Mouse (Mus musculus): ENCODE data around the gene Slc30a9. TPM values are rescaled to one million over a fixed set of nuclear protein-coding genes. Genes with fewer than 3 reads are reported as not detected.

Slc30a9 gene
- polyA plus RNA-seq, 1 experiment, result 11.5 TPM

DNA sequence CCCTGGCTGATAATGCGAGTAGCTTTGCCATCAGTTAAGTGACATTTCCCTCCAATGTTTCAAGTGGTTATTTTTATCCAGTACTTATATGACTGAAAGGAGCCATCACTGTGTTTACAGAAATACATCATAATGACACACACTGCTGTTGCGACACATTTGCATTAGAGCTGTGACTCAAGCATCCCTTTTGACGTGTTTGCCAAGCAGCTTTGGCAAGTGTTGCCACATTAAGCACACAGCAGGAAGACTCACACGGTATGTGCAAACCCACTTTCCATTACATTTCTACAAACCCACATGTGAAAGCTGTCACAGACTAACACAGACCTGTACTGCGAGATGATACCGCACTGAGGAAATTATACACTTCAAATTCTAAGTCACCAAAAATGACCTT lies 87.2 kb downstream of the Slc30a9 start:
- no peak for TF ChIP-seq GATA1 (IDR thresholded peaks at IDR 0.05; ENCODE audit: low read length)

DNA sequence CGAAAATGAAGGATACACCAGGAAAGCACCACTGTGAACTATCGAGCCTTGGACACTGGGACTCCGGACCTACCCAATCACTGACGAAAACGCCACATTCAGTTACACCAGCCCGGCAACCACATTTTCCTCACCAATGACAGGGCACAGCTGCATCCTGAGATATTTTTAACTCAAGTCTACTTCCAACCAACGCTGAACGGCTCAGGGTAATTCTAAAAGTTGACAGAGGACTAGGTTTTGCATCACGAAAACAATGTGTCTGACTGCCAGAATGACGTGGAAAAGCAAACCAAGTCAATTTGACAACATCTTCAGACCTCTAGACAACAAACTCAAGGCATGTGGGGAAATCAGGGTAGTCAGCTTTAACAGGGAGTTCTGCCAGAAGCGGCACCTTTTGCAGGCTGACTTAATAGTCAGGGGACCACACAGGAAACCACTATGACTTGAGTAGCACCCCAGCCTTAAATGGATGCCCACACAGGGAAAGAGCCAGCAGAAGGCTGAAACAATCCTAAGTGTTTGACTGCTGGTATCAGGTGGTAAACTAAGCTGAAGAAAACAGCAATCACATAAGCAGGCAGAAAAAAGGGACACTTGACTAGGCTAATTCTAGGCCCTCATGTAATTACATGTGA lies 88.6 kb downstream of the Slc30a9 start:
- no peak for TF ChIP-seq GATA1 (IDR thresholded peaks at IDR 0.05; ENCODE audit: low read length)

DNA sequence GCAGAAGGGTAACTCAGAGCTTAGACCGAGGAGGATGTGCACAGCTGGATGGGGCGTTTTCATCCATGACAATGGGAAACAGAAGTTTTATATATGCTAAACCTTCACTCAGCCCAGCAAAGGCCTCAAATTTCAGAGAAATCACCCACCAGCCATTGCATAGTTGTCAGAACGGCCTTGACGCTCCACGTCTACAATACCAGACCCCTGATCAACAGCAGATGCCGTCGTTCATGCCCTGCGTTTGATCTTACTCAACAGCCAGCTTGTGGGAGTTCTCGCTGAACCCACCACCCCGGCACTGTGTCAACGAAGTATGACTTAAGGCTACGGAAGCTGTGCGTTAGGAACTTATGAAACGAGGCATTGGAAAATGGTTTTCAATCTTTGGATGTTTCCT lies 90.4 kb downstream of the Slc30a9 start:
- no peak for TF ChIP-seq GATA1 (IDR thresholded peaks at IDR 0.05; ENCODE audit: low read length)

DNA sequence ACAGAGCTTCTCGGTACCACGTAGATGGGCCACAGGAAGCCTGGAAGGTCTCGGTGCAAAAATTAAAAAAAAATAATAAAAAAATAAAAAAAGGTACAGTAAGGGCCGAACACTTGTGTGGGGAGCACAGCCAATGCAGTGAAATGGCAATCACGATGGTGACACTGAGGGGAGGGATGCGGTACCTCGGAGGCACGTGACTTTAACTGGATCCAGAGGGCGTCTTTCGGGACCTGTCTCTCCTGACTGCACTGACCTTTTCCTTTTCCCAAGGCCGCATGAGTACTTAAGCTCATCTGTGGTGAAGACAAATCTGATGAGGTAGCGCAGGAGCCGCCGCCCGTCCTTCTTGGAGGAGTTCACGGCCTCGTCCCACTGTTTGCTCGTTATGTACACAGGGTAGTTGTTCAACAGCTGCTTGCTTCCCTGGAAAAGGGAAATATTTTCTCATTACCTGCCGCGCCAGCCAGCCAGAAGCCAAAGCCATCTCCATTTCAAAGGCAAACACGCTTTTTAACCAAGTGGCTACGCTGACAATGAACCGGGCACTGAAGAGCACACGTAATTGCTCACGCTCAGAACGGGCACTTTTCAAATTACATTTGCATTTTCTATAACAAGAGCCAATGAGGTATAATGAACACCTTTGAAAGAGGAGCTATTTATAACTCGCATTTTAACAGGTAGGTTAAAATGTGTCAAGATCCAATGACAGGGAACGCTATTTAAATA lies 93.3 kb downstream of the Slc30a9 start:
- TF ChIP-seq GATA1 (IDR thresholded peaks at IDR 0.05; ENCODE audit: low read length), result no peak

DNA sequence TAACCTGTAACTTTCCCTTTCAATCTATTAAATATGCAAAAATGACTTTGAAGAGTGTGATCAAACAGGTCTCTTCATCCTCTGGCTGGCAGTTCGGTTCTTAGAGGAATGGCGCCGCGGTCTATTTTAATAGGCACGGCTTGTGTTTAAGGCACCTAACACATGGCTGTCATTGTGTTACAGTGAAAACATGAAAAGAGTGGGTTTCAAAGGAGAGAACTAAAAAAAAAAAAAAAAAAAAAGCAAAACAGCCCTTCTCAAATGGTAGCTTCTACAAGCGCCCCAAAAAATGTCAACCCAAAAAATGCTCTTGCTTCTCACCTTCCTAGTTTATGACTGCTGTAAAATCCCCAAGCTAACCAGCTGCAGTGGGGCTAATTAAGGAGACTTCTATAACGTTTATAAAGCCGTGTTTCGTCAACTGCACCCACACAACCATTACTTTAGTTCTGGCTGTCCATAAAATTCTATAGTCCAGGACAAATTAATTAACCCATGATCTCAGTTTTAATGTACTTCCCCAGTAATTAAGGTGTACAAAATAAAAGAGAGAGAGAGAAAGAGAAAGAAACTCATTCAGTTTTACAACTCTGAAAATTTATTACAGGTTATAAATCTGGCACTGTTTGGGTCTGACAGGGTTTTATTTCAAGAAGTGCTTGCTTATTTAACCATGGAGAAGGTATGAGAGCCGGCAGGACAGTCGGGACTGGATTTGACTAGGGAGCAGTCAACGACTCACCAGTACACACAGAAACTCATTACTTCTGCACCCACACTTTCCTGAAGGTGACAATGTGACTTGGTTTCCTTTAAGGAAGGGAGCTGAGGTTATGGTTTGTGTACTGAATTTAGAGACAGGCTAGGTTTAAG lies 94.1 kb downstream of the Slc30a9 start:
- TF ChIP-seq GATA1 (IDR thresholded peaks at IDR 0.05; ENCODE audit: low read length), result no peak

DNA sequence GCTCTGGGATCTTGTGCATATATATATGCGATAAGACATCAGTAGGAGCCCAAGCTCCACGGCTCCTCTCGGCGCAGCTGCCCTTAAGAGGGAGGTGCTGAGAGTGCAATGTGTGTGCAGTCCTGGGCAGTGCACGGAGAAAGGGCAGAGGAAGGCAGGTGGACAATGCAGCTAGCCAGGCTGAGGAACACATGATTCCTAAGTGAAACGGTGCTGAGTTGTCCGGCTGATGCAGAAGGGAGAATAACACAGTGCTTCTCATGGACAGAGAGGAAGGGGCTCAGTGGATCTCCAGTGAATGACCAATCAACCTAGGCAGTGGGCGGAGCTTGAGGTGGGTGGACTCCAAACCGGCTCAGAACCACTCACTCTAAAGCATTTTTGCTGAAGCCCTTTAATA lies 94.9 kb downstream of the Slc30a9 start:
- no peak for TF ChIP-seq GATA1 (IDR thresholded peaks at IDR 0.05; ENCODE audit: low read length)

DNA sequence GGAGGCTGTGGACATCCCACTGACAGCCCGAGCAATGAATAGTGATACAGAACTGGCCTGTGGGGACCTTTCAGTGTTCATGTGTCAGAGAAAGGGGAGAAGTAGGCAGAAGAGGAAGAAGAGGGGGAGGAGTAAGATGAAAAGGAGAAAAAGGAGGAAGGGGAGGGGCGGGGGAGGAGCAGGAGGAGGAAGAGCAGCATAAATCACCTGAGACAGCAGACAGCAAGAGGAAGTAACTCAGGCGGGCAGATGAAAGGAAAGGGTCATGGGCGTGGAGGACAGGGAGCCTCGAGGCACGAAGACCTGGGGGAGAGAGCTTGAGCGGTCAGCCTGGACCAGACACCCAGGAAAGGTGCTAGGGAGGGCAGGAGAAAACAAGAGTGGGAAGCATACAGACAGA lies 97.6 kb downstream of the Slc30a9 start:
- TF ChIP-seq GATA1 (IDR thresholded peaks at IDR 0.05; ENCODE audit: low read length), result no peak

DNA sequence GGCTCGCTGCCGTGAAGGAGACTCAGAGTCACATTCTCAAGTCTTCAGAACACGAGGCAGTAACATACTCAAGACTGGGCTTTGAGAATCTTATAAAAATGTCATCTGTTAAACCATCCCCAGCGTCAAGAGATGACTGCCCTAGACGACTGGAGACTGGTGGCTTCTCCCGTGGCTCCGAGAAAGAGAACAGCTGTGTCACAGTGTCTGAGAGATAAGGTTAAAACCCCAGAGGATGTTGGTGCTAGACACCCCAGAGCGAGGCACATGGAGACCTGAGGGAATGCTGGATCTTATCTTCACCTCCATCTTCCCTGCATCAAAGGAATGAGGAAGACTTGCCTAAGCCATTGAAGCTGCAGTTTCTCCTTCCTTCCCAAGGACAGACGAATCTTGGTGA lies 98.2 kb downstream of the Slc30a9 start:
- no peak for TF ChIP-seq GATA1 (IDR thresholded peaks at IDR 0.05; ENCODE audit: low read length)

Other genes with a start within 250 kb of the Slc30a9 start
- not detected in 2 replicates for gene Phox2b, start 207.7 kb upstream of the Slc30a9 start, polyA plus RNA-seq (2012)
- 103 and 114 TPM in 2 replicates for gene Tmem33, start 46.4 kb upstream of the Slc30a9 start, polyA plus RNA-seq (2012)
- not detected in 2 replicates for gene Bend4, start 121.4 kb downstream of the Slc30a9 start, polyA plus RNA-seq (2012)